Mouse (Mus musculus) layer of hippocampus, adult 9-10 months (tissue): ENCODE measurements around the gene Setd1a.
"Not testable (repeated sequence)": the region's sequence is repeated elsewhere in the genome, so short reads cannot be mapped to it uniquely, and the experiment has no call there.

Experiments used
- DNase-seq: peaks from one replicate; pipeline ENCODE4 v3.0.0; 2022; ENCODE audit warnings: low spot score

Gene Setd1a

GRCm38 (mm10) chr7:127837878-127838277 is 61.4 kb downstream of the Setd1a start:
- not testable (repeated sequence) for DNase-seq

DNA sequence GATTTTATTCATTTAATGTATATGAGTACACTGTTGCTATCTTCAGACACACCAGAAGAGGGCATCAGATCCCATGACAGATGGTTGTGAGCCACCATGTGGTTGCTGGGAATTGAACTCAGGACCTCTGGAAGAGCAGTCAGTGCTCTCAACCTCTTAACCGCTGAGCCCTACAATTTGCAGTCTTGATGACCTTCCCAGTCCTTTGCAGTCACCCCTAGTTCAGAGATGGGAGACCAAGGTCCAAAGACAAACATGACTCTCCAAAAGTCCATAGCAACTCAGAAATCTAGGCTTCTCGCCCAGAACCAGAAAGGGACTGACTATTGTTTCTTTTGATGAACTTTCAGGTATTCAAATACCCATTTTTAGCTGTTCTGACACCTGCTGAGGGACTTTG is 63.6 kb downstream of the Setd1a start:
- not testable (repeated sequence) for DNase-seq

- DNase-seq, result no peak
Measured at GRCm38 (mm10) chr7:127840886-127841285, 64.4 kb downstream of the Setd1a start.

- peak; percentile 91 for DNase-seq
Measured at GRCm38 (mm10) chr7:127841340-127842000, 65.0 kb downstream of the Setd1a start.

GRCm38 (mm10) chr7:127842001-127842718 is 65.7 kb downstream of the Setd1a start:
- DNase-seq, result no peak
